Mouse (Mus musculus) embryonic facial prominence, embryonic 14.5 days (tissue): ENCODE measurements around the gene Mcu. TPM values are rescaled to one million over a fixed set of nuclear protein-coding genes. Genes with fewer than 3 reads are reported as not detected.

Experiments
- ATAC-seq: fragments of 200-750 bp; cut with Nextera tagmentation; 2 replicates; pipeline ENCODE4 v1.8.0; 2017; ENCODE audit warnings: low read depth, moderate number of reproducible peaks, moderate TSS enrichment
- DNase-seq: peaks from one replicate; pipeline ENCODE4 v3.0.0-alpha.2; 2015; ENCODE audit warnings: low spot score
- H3K27ac ChIP-seq: fragments of 300-500 bp; sonication (generic); replicated peaks from 2 replicates; pipeline ENCODE4 v1.5.1; 2014; ENCODE audit warnings: low read depth, mild to moderate bottlenecking, low read length, moderate library complexity
- H3K27me3 ChIP-seq: fragments of 300-500 bp; sonication (generic); replicated peaks from 2 replicates; pipeline ENCODE4 v1.6.1; 2014; ENCODE audit warnings: low read length; ENCODE audit not compliant: control insufficient read depth, insufficient read depth
- H3K36me3 ChIP-seq: fragments of 300-500 bp; sonication (generic); 2 replicates; pipeline ENCODE4 v1.6.1; 2014; ENCODE audit warnings: low read length, mixed read lengths; ENCODE audit not compliant: control insufficient read depth, insufficient read depth
- H3K4me1 ChIP-seq: fragments of 300-500 bp; sonication (generic); 2 replicates; pipeline ENCODE4 v1.6.1; 2014; ENCODE audit warnings: antibody characterized with exemption, low read length; ENCODE audit not compliant: control insufficient read depth, insufficient read depth
- H3K4me2 ChIP-seq: fragments of 300-500 bp; sonication (generic); 2 replicates; pipeline ENCODE4 v1.6.1; 2014; ENCODE audit warnings: low read depth, mild to moderate bottlenecking, low read length, moderate library complexity, mixed read lengths
- H3K4me3 ChIP-seq: fragments of 300-500 bp; sonication (generic); 2 replicates; pipeline ENCODE4 v1.5.1; 2014; ENCODE audit warnings: low read depth, mild to moderate bottlenecking, low read length
- H3K9ac ChIP-seq: fragments of 300-500 bp; sonication (generic); 2 replicates; pipeline ENCODE4 v1.6.1; 2014; ENCODE audit warnings: low read depth, mild to moderate bottlenecking, low read length, moderate library complexity, mixed read lengths
- H3K9me3 ChIP-seq: fragments of 300-500 bp; sonication (generic); 2 replicates; pipeline ENCODE4 v1.6.1; 2016; ENCODE audit warnings: low read length; ENCODE audit not compliant: control insufficient read depth
- WGBS: fragments of 180-500 bp; shearing (Covaris S2); extraction: QIAGEN DNeasy Blood & Tissue Kit; methylation state at CpG from one replicate; pipeline ENCODE4 v1.1.7; 2014; 5-methylcytosine and 5-hydroxymethylcytosine counted together
- polyA plus RNA-seq: library from polyadenylated mRNA; unstranded; fragments of >200 nt; fragmentation: Nextera tagmentation; extraction: Ambion mirVana; gene quantifications from 2 replicates; pipeline ENCODE4 v1.2.1, GENCODE M21; 2014

Mcu gene
- polyA plus RNA-seq, 1 experiment from 2014 or later: 48.1 TPM

GRCm38 (mm10) chr10:59642659-59643377, 26.3 kb upstream of the Mcu start:
- no peak overlapping the region for H3K9ac ChIP-seq
- H3K4me2 ChIP-seq: no peak overlapping the region
- ATAC-seq (peak; percentile 41; the same call in 1 of the 2 replicates), DNase-seq (peak; percentile 38)
- H3K27me3 ChIP-seq: no peaks in the 10 kb centered on the region
- H3K4me1 ChIP-seq: peaks cover 2% of the 10 kb centered on the region; the same call in 1 of the 2 replicates
- H3K9me3 ChIP-seq: no peaks in the 10 kb centered on the region
- H3K36me3 ChIP-seq: no peaks in the 10 kb centered on the region
- WGBS: 71% methylated on average over 8 of the region's 8 CpGs
- H3K27ac ChIP-seq: no peak overlapping the region
- no peak overlapping the region for H3K4me3 ChIP-seq

- no peak for ATAC-seq
- 0 out of 2 replicates have a peak overlapping the region, but pooled peaks have one; percentile 10 for H3K4me2 ChIP-seq
These were observed 22.1 kb upstream of the Mcu start for GRCm38 (mm10) chr10:59638576-59638975.

GRCm38 (mm10) chr10:59637596-59638124, 21.2 kb upstream of the Mcu start:
- Histone ChIP-seq H3K36me3 (no peaks in the 10 kb centered on the region), H3K9me3 (no peaks in the 10 kb centered on the region), H3K4me3 (no peak overlapping the region), H3K4me2 (peak overlapping the region; percentile 45), H3K27me3 (no peaks in the 10 kb centered on the region), H3K4me1 (peaks cover 12% of the 10 kb centered on the region; the same call in 1 of the 2 replicates), H3K9ac (0 out of 2 replicates have a peak overlapping the region, but pooled peaks have one; percentile 46), H3K27ac (peak overlapping the region; percentile 75)
- DNase-seq (peak; percentile 76), ATAC-seq (peak; percentile 79; the same call in 1 of the 2 replicates)
- WGBS: 41% methylated on average over 7 of the region's 7 CpGs

More at GRCm38 (mm10) chr10:59638576-59638975, 22.1 kb upstream of the Mcu start:
- H3K9me3 ChIP-seq: no peaks in the 10 kb centered on the region
- H3K27ac ChIP-seq: peak overlapping the region; percentile 75; the same call in 1 of the 2 replicates
- no peaks in the 10 kb centered on the region for H3K27me3 ChIP-seq
- peak; percentile 11 for DNase-seq
- peaks cover 12% of the 10 kb centered on the region; the same call in 1 of the 2 replicates for H3K4me1 ChIP-seq
- H3K36me3 ChIP-seq: no peaks in the 10 kb centered on the region
- H3K9ac ChIP-seq: no peak overlapping the region
- H3K4me3 ChIP-seq: no peak overlapping the region
- WGBS: 63% methylated on average over 6 of the region's 6 CpGs

- peak overlapping the region; percentile 45 for H3K4me2 ChIP-seq
- H3K36me3 ChIP-seq: no peaks in the 10 kb centered on the region
- peak overlapping the region; percentile 25 for H3K4me3 ChIP-seq
- H3K4me1 ChIP-seq: peaks cover 12% of the 10 kb centered on the region; the same call in 1 of the 2 replicates
- DNase-seq: no peak
- WGBS: 54% methylated on average over 16 of the region's 16 CpGs
- no peaks in the 10 kb centered on the region for H3K9me3 ChIP-seq
- H3K27ac ChIP-seq: peak overlapping the region; percentile 75
- ATAC-seq: peak; percentile 58; the same call in 1 of the 2 replicates
- peak overlapping the region; percentile 46 for H3K9ac ChIP-seq
- no peaks in the 10 kb centered on the region for H3K27me3 ChIP-seq
These were observed 20.4 kb upstream of the Mcu start for GRCm38 (mm10) chr10:59636751-59637533.

- Histone ChIP-seq H3K9me3 (no peaks in the 10 kb centered on the region), H3K9ac (no peak overlapping the region), H3K36me3 (no peaks in the 10 kb centered on the region), H3K27me3 (no peaks in the 10 kb centered on the region), H3K4me2 (no peak overlapping the region), H3K27ac (no peak overlapping the region), H3K4me3 (no peak overlapping the region), H3K4me1 (peaks cover 12% of the 10 kb centered on the region; the same call in 1 of the 2 replicates)
- ATAC-seq: peak; percentile 38; the same call in 1 of the 2 replicates
- 74% methylated on average over 2 of the region's 2 CpGs for WGBS
- peak; percentile 49 for DNase-seq
These were observed 19.6 kb upstream of the Mcu start for GRCm38 (mm10) chr10:59636048-59636447.

- Histone ChIP-seq H3K36me3 (no peaks in the 10 kb centered on the region), H3K9me3 (no peaks in the 10 kb centered on the region), H3K4me2 (no peak overlapping the region), H3K9ac (no peak overlapping the region), H3K27me3 (no peaks in the 10 kb centered on the region), H3K4me1 (no peaks in the 10 kb centered on the region), H3K27ac (no peak overlapping the region), H3K4me3 (no peak overlapping the region)
- WGBS: 74% methylated on average over 4 of the region's 4 CpGs
- no peak for DNase-seq
- peak; percentile 18; the same call in 1 of the 2 replicates for ATAC-seq
These were observed 13.0 kb upstream of the Mcu start for GRCm38 (mm10) chr10:59629506-59629782.

- H3K27ac ChIP-seq: no peak overlapping the region
- H3K4me2 ChIP-seq: no peak overlapping the region
- H3K4me1 ChIP-seq: no peaks in the 10 kb centered on the region
- H3K27me3 ChIP-seq: no peaks in the 10 kb centered on the region
- 61% methylated on average over 17 of the region's 17 CpGs for WGBS
- H3K36me3 ChIP-seq: no peaks in the 10 kb centered on the region
- ATAC-seq: peak; percentile 83
- peak; percentile 71 for DNase-seq
- no peak overlapping the region for H3K9ac ChIP-seq
- no peaks in the 10 kb centered on the region for H3K9me3 ChIP-seq
- H3K4me3 ChIP-seq: no peak overlapping the region
These were observed 12.4 kb upstream of the Mcu start for GRCm38 (mm10) chr10:59628641-59629505.

GRCm38 (mm10) chr10:59623496-59623895, 7.0 kb upstream of the Mcu start:
- no peaks in the 10 kb centered on the region for H3K4me1 ChIP-seq
- H3K36me3 ChIP-seq: no peaks in the 10 kb centered on the region
- DNase-seq (no peak), ATAC-seq (no peak)
- H3K9me3 ChIP-seq: no peaks in the 10 kb centered on the region
- no peak overlapping the region for H3K4me3 ChIP-seq
- H3K9ac ChIP-seq: no peak overlapping the region
- no peaks in the 10 kb centered on the region for H3K27me3 ChIP-seq
- no peak overlapping the region for H3K27ac ChIP-seq
- no peak overlapping the region for H3K4me2 ChIP-seq
- WGBS: 51% methylated on average over 5 of the region's 5 CpGs
